Mouse (Mus musculus): ENCODE data around the gene Serpina5.

Serpina5 gene

GRCm38 (mm10) chr12:104123996-104124395 lies 23.1 kb downstream of the Serpina5 start:
- ATAC-seq (ENCODE audit: insufficient number of reproducible peaks, low FRiP score, low TSS enrichment) = no peak

GRCm38 (mm10) chr12:104125021-104125560 lies 24.2 kb downstream of the Serpina5 start:
- ATAC-seq (ENCODE audit: insufficient number of reproducible peaks, low FRiP score, low TSS enrichment) = no peak

GRCm38 (mm10) chr12:104127696-104128095 lies 26.8 kb downstream of the Serpina5 start, which contains the start of gene Serpina3b:
Gene Serpina3b (plus strand): TSS chr12:104127996.
- no peak for ATAC-seq (ENCODE audit: insufficient number of reproducible peaks, low FRiP score, low TSS enrichment)

DNA sequence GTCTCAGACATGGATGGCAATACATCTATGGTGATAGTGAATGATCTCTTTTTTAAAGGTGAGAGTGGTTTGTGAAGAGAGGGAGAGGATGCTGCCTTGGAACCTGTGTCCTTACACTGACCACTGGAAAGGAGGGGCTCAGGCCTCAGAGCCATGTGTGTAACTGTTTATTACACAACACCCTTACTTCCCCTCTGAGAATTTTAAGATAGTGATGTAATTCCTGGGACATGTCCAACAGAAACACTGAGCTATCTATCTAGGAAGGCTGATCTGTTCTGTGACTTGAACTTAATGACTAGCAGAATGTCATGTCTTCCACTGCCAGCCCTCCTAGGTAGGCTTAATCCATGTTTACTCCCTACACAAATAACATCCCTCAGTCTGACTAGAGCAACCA lies 30.1 kb downstream of the Serpina5 start:
- no peak for ATAC-seq (ENCODE audit: insufficient number of reproducible peaks, low FRiP score, low TSS enrichment)

DNA sequence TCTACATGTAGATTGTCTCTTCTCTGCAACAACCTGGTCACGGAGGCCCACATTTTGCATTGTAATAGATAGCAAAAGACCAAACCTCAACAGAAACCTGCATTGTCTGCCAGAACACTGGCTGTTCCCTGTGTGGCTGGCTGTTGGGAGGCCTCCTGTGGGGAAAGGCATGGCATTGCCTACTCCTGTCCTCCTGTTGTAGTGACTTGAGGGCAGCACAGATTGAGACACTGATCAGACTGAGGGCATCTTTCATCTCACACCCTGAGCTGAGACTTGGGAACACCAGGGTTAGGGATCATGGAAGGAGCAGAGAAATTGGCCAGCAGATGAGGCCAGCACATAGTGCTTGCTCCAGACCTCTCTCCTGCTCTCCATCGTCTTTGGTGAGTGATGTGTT lies 37.3 kb downstream of the Serpina5 start:
- ATAC-seq (ENCODE audit: insufficient number of reproducible peaks, low FRiP score, low TSS enrichment) = no peak

DNA sequence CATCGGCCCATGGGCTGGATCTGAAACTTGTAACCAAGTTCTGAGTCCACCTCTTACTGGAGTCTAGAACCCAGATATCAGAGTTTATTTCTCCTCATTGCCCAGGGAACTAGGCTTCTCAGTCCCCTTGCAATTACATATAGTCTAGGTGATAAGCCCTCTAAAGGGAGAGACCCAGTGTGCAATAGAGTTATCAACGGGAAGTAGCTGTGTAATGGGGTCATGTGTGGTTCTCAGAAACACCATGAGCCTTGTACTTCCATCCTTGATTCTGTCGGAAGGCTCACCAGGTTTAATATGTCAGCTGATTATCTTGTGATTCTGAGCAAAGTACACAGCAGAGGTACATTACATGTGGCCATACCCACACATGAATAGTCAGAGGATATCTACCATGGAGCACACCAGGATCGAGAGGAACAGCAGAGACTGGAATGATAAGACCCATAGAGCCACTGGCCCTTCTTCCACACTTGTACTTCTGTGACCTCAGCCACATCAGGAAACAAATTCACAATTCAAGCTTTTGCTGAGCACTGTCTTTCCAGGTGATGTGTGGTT lies 39.7 kb downstream of the Serpina5 start:
- ATAC-seq (ENCODE audit: insufficient number of reproducible peaks, low FRiP score, low TSS enrichment) = no peak

- ATAC-seq (ENCODE audit: insufficient number of reproducible peaks, low FRiP score, low TSS enrichment) = no peak
These were observed 40.6 kb downstream of the Serpina5 start for GRCm38 (mm10) chr12:104141506-104141905.

GRCm38 (mm10) chr12:104142427-104142826 lies 41.5 kb downstream of the Serpina5 start:
- no peak for ATAC-seq (ENCODE audit: insufficient number of reproducible peaks, low FRiP score, low TSS enrichment)

- no peak for ATAC-seq (ENCODE audit: insufficient number of reproducible peaks, low FRiP score, low TSS enrichment)
These were observed 42.4 kb downstream of the Serpina5 start for GRCm38 (mm10) chr12:104143286-104143685.

GRCm38 (mm10) chr12:104145571-104145970 lies 44.7 kb downstream of the Serpina5 start:
- ATAC-seq (ENCODE audit: insufficient number of reproducible peaks, low FRiP score, low TSS enrichment) = no peak

DNA sequence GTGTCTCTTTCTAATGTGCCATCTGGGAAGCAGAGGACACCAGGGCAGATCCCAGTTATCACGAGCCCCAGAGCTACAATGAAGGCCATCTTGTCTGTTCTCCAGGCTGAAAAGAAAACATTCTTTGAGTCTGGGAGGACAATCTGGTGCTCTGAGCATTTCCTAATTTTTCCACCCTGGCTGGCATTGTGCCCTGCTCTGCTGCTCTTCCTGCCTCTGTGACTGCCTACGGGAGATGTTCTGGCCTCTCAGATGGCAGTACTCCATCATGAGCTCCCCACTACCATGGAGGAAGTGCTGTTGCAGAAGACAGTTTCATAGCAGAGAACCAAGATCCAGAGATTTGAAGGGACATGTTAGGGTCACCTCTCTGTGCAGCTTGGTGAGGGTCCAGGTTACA lies 51.1 kb downstream of the Serpina5 start:
- ATAC-seq (ENCODE audit: insufficient number of reproducible peaks, low FRiP score, low TSS enrichment) = no peak

DNA sequence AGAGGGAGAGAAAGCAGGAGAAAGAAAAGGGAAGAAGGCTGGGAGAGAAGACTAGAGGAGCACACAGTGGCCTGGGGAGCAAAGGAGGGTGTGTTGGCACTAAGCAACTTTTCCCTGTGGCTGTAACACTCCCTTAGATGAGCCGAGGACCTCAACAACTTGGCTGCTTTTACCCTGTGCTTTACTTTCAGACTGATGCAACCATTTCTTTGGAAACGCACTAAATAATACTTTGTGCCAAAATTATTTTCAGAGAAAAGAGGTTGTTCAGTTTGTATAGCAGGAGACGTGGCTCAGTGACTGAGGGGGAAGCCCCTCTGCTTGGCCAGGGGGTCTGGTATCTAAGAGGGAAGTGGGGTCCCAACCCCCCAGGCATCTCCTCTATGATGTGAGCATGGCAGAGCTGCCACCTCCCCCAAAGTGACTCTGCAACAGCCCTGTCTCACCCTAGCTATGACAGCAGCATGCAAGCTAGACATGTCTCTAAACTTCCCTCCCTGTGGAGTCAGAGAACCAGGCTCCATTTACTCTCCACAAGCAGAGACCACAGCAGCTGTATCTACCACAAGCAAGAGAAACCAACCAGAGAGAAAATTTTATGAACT lies 52.2 kb downstream of the Serpina5 start:
- ATAC-seq (ENCODE audit: insufficient number of reproducible peaks, low FRiP score, low TSS enrichment) = no peak

DNA sequence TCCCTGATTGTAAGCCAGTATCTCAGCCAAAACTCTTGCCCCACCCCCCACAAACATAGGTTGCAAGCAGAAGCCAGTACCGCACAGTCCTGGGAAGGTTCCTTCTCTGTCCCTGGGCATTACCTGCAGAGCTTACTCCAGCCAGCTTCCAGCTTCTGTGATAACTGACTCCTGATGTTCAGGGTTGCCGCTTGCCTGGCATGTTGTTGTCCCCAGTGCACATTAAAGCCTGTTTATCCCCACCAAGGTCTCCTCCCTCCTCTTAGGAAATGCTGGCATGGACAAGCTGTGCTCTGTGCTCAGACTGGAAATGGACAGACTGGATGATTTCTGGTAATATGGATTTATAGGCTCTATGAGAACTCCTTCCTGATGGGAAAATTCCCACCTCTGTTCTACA lies 52.7 kb downstream of the Serpina5 start, which contains the start of gene Serpina3c:
Serpina3c (minus strand) TSS at position 215 of the 400 bp plus-strand sequence.
- no peak for ATAC-seq (ENCODE audit: insufficient number of reproducible peaks, low FRiP score, low TSS enrichment)

Data from cerebellum, adult (tissue).